Mouse (Mus musculus): ENCODE measurements at regions not wholly inside any gene's neighbourhood (a gene's known extent, or its start where the extent isn't known, plus 50 kb on each side); places are given as distances from the start of the nearest gene placed in this dataset.

- TF ChIP-seq POLR2A (IDR thresholded peaks at IDR 0.05; ENCODE audit: insufficient read depth, low read depth, low read length) (no peak), CTCF (IDR thresholded peaks at IDR 0.05; ENCODE audit: insufficient read depth, low read depth, low read length) (no peak)
Measured at GRCm38 (mm10) chr4:9010381-9011128, 771.7 kb upstream of the Car8 start.
